Mouse (Mus musculus) C2C12 (cell line): Measurements from ENCODE around the gene Cep85l. TPM values are rescaled to one million over a fixed set of nuclear protein-coding genes. Genes with fewer than 3 reads are reported as not detected.

Experiments used
- H3K27me3 ChIP-seq: one replicate; pipeline ENCODE4 v1.6.1; 2011; ENCODE audit not compliant: control insufficient read depth, insufficient read depth, insufficient read length
- H3K36me3 ChIP-seq: one replicate; pipeline ENCODE4 v1.6.1; 2011; ENCODE audit not compliant: control insufficient read depth, insufficient read depth
- H3K4me3 ChIP-seq: one replicate; pipeline ENCODE4 v1.5.1; 2011; ENCODE audit warnings: mild to moderate bottlenecking, control low read depth; ENCODE audit not compliant: poor library complexity, insufficient read depth, severe bottlenecking
- H3K79me2 ChIP-seq: one replicate; pipeline ENCODE4 v1.6.1; 2011; ENCODE audit not compliant: control insufficient read depth, insufficient read depth
- H3K79me3 ChIP-seq: one replicate; pipeline ENCODE4 v1.6.1; 2011; ENCODE audit warnings: low read depth, control low read depth
- H3ac ChIP-seq: one replicate; pipeline ENCODE3; 2011; ENCODE audit warnings: low read depth; ENCODE audit not compliant: control insufficient read depth, insufficient read length
- CEBPB ChIP-seq: IDR thresholded peaks from one replicate; pipeline ENCODE4 v1.6.1; 2011; ENCODE audit warnings: low read depth, mild to moderate bottlenecking, control low read depth, moderate library complexity
- CTCF ChIP-seq: IDR thresholded peaks from one replicate; pipeline ENCODE4 v1.5.1; 2011; ENCODE audit not compliant: control insufficient read depth, insufficient read depth, insufficient read length
- FOSL1 ChIP-seq: IDR thresholded peaks from one replicate; pipeline ENCODE4 v1.8.0; 2011; ENCODE audit warnings: mild to moderate bottlenecking, low read length; ENCODE audit not compliant: poor library complexity, insufficient read depth, severe bottlenecking
- MAX ChIP-seq: IDR thresholded peaks from one replicate; pipeline ENCODE4 v1.6.1; 2011; ENCODE audit warnings: mild to moderate bottlenecking, control low read depth
- MYOD1 ChIP-seq: IDR thresholded peaks from one replicate; pipeline ENCODE4 v1.6.1; 2011; ENCODE audit warnings: low read depth; ENCODE audit not compliant: control insufficient read depth, insufficient read length
- MYOG ChIP-seq: IDR thresholded peaks from one replicate; pipeline ENCODE4 v1.6.1; 2011; ENCODE audit not compliant: control insufficient read depth, insufficient read length; ENCODE audit errors: extremely low read depth
- USF1 ChIP-seq: IDR thresholded peaks from one replicate; pipeline ENCODE4 v1.6.1; 2011; ENCODE audit warnings: low read depth, mild to moderate bottlenecking, control low read depth, moderate library complexity
- polyA plus RNA-seq: library from polyadenylated mRNA; unstranded; fragments of >200 nt; fragmentation: generic; extraction: Trizol; gene quantifications from one replicate; pipeline ENCODE4 v1.2.1, GENCODE M21; 2012; ENCODE audit warnings: missing spikeins

Gene Cep85l
- polyA plus RNA-seq, 1 experiment = 0.32 TPM

GRCm38 (mm10) chr10:53414092-53415085, 34.6 kb upstream of the Cep85l start:
- H3K79me3 ChIP-seq = no peaks in the 10 kb centered on the region
- no peaks in the 10 kb centered on the region for H3K79me2 ChIP-seq
- H3K27me3 ChIP-seq = no peaks in the 10 kb centered on the region
- no peaks in the 10 kb centered on the region for H3K36me3 ChIP-seq
- H3ac ChIP-seq = no peak overlapping the region
- no peak for TF ChIP-seq USF1
- TF ChIP-seq CTCF = no peak
- TF ChIP-seq CEBPB = no peak
- no peak for TF ChIP-seq MAX
- no peak for TF ChIP-seq MYOD1
- no peak for TF ChIP-seq MYOG
- TF ChIP-seq FOSL1 = no peak
- no peak overlapping the region for H3K4me3 ChIP-seq

- Histone ChIP-seq H3K4me3 (no peak overlapping the region), H3K79me2 (no peaks in the 10 kb centered on the region), H3K79me3 (no peaks in the 10 kb centered on the region), H3K36me3 (no peaks in the 10 kb centered on the region), H3ac (no peak overlapping the region), H3K27me3 (no peaks in the 10 kb centered on the region)
- no peak for TF ChIP-seq MYOD1
- no peak for TF ChIP-seq CEBPB
- no peak for TF ChIP-seq CTCF
- no peak for TF ChIP-seq FOSL1
- no peak for TF ChIP-seq USF1
Observed at GRCm38 (mm10) chr10:53412936-53413335, 33.2 kb upstream of the Cep85l start.

GRCm38 (mm10) chr10:53412165-53412564, 32.4 kb upstream of the Cep85l start:
- TF ChIP-seq MAX (no peak), CTCF (no peak), MYOG (no peak), MYOD1 (no peak), CEBPB (no peak), USF1 (no peak), FOSL1 (no peak)
- H3ac ChIP-seq = no peak overlapping the region
- no peak overlapping the region for H3K4me3 ChIP-seq
- no peaks in the 10 kb centered on the region for H3K27me3 ChIP-seq
- no peaks in the 10 kb centered on the region for H3K79me3 ChIP-seq
- H3K36me3 ChIP-seq = no peaks in the 10 kb centered on the region
- H3K79me2 ChIP-seq = no peaks in the 10 kb centered on the region

- no peak overlapping the region for H3K4me3 ChIP-seq
- no peaks in the 10 kb centered on the region for H3K36me3 ChIP-seq
- no peaks in the 10 kb centered on the region for H3K27me3 ChIP-seq
- no peaks in the 10 kb centered on the region for H3K79me3 ChIP-seq
- no peak overlapping the region for H3ac ChIP-seq
- no peaks in the 10 kb centered on the region for H3K79me2 ChIP-seq
- TF ChIP-seq USF1 (no peak), MYOD1 (no peak), CEBPB (no peak), CTCF (no peak), FOSL1 (no peak), MAX (no peak), MYOG (no peak)
Observed at GRCm38 (mm10) chr10:53410831-53411230, 31.1 kb upstream of the Cep85l start.

- Histone ChIP-seq H3K79me2 (no peaks in the 10 kb centered on the region), H3K79me3 (no peaks in the 10 kb centered on the region), H3K27me3 (no peaks in the 10 kb centered on the region), H3K36me3 (no peaks in the 10 kb centered on the region), H3ac (no peak overlapping the region), H3K4me3 (no peak overlapping the region)
- TF ChIP-seq CEBPB (no peak), FOSL1 (no peak), MAX (no peak), MYOG (no peak), MYOD1 (no peak), USF1 (no peak), CTCF (no peak)
Observed at GRCm38 (mm10) chr10:53407422-53407821, 27.7 kb upstream of the Cep85l start.

- Histone ChIP-seq H3K27me3 (no peaks in the 10 kb centered on the region), H3K79me2 (no peaks in the 10 kb centered on the region), H3ac (no peak overlapping the region), H3K36me3 (no peaks in the 10 kb centered on the region), H3K79me3 (no peaks in the 10 kb centered on the region), H3K4me3 (no peak overlapping the region)
- TF ChIP-seq CTCF = no peak
- TF ChIP-seq MYOG = no peak
- TF ChIP-seq FOSL1 = no peak
- TF ChIP-seq USF1 = no peak
- TF ChIP-seq CEBPB = no peak
- no peak for TF ChIP-seq MAX
- TF ChIP-seq MYOD1 = no peak
Observed at GRCm38 (mm10) chr10:53406845-53407244, 27.1 kb upstream of the Cep85l start.
